Mouse (Mus musculus) bone marrow macrophage, adult 2 months (primary cell): ENCODE measurements around the gene Cdcp1.

Experiments
- CTCF ChIP-seq: IDR thresholded peaks from 2 replicates; pipeline ENCODE4 v1.5.1; 2012; ENCODE audit warnings: low read depth, mild to moderate bottlenecking, low read length, moderate library complexity
- POLR2A ChIP-seq: IDR thresholded peaks from 2 replicates; pipeline ENCODE4 v1.6.1; 2012; ENCODE audit warnings: mild to moderate bottlenecking, low read depth, low read length, borderline replicate concordance

DNA sequence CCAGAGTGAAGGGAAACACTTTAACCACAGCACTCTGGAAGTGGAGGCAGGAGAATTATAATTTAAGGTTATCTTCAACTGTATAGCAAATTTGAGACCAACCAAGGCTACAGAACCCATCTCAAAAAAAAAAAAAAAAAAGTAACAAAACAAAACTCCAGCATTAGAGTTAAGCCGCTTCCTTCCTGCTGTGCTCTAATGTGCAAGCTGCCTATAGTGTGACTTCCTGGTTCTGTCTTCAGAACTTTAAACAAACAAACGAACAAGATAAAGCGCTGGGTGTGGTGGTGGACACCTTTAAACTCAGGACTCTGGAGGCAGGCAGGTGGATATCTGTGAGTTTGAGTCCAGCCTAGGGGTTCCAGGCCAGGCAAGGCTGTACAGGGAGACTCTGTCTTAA lies 63.8 kb downstream of the Cdcp1 start:
- TF ChIP-seq CTCF (no peak), POLR2A (no peak)
